Mouse (Mus musculus) kidney, postnatal 10 days (tissue): ENCODE measurements at regions not wholly inside any gene's neighbourhood (a gene's known extent, or its start where the extent isn't known, plus 50 kb on each side); places are given as distances from the start of the nearest gene placed in this dataset.

Source experiments
- DNase-seq: peaks from one replicate; pipeline ENCODE4 v3.0.0; 2021; ENCODE audit warnings: mixed read lengths

GRCm38 (mm10) chr14:45992041-45992869 is 334.3 kb upstream of the Ddhd1 start:
- peak; percentile 19 for DNase-seq

DNA sequence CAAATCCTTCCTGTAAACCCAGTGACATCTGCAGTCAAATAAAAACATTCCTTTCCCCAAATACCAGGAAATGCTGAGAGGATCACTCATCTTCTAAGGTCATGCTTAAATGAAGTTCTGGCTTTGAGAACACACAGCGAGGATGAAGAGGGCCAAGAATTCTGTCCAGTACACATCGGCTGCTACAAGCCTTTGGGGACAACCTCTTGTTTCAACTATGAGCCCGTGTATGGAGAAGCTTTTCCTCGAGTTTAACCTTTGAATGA is 334.9 kb upstream of the Ddhd1 start:
- DNase-seq: no peak

DNA sequence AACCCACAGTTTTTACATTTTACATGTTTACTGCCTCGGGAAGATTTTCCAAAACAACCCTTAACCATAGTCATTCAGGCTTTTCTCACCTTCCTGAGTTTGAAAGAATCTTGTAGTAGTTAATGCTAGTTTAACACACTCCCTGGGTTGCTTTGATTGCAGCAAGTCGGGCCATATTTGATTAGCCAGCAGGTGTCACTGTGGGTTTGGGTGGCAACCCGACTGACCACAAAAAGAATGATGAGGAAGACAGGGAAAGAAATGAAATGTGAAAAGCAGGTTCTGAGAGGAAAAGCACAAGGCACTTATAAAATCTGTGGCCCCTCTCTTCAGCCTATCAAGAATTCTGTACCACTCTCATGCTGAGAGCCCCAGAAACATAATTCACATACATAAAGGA is 335.7 kb upstream of the Ddhd1 start:
- DNase-seq: peak; percentile 88

- peak; percentile 85 for DNase-seq
Observed at GRCm38 (mm10) chr14:45996760-45997159, 338.8 kb upstream of the Ddhd1 start.

GRCm38 (mm10) chr14:46004078-46004477 is 346.1 kb upstream of the Ddhd1 start:
- peak; percentile 33 for DNase-seq

DNA sequence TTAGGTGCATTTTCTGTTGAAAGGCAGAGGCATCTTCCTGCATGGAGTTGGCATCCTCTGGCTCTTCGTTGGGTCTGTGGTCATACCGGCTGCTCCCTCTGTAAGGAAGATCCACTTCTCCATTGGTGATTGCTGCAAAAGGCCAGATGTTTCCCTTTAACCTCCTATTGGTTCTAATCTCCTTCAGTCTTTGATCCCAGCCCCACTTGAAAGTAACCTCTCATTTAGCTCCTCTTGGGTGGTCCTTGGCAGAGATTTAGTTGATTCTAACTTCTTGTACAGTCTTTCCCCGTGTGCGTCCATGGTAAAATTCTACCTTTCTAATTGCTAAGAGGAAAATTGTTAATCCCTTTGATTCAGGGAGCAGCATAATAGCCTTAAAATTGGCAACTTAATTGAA is 347.4 kb upstream of the Ddhd1 start:
- no peak for DNase-seq

- DNase-seq: no peak
Observed at GRCm38 (mm10) chr14:46013232-46013631, 355.3 kb upstream of the Ddhd1 start.

DNA sequence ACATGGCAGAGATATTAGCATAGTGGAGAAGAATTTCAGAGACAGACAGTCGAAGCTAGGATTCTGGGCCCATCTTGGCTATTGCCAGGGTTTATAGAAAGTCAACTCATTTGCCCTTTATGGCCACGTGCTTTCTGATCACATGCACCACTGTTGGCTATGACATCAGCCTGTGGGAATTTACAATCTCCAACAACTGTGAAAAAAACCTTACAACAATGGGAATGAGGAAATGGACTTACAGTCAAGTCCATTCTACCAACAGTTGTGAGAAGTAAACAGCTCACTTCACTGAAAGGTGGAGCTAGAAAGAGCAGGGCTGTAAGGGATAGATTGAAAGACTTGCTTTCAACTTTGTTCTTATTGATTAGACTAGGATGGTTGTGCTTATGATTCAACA is 356.1 kb upstream of the Ddhd1 start:
- no peak for DNase-seq

GRCm38 (mm10) chr14:46015682-46016400 is 357.9 kb upstream of the Ddhd1 start:
- no peak for DNase-seq

DNA sequence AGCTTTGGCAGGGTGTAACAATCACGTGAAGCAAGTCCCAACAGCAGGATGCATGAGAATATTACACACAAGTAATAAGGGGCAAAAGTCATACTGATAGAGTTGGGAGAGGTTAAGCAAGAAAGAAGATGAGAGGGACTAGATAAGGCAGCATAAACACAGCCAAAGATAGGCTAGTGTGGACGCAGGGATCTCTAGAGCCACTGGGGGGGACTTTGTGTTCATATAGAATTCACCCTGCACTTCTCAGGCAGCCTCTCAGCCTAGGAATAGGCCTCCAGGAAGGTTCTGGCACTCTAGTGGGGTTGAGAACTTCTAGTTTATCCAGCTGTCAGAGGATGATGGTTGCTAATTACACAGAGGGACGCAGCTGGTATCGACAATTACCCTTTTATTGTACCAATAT is 358.8 kb upstream of the Ddhd1 start:
- DNase-seq: no peak

DNA sequence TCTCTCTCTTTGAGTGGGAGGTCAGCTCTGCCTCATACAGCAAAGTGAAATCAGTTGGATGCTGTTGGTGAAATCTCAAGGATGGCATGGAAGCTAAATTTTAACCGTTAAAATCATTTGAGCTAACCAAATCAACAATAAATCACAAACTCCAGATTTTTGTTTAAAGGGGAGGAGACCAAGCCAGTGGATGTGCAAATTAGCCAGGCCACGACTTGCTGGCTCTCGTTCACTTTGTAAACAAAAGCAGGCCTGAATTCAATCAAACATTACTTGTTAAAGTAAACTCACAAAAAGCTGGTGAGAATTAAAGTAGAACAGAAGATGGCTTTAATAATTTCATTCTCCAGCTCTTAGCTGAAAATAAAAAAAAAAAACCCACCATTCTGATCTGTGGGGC is 359.3 kb upstream of the Ddhd1 start:
- no peak for DNase-seq

GRCm38 (mm10) chr14:46017976-46018375 is 360.0 kb upstream of the Ddhd1 start:
- no peak for DNase-seq

GRCm38 (mm10) chr14:46019240-46020025 is 359.8 kb upstream of the Gm15217 start:
- peak; percentile 21 for DNase-seq

DNA sequence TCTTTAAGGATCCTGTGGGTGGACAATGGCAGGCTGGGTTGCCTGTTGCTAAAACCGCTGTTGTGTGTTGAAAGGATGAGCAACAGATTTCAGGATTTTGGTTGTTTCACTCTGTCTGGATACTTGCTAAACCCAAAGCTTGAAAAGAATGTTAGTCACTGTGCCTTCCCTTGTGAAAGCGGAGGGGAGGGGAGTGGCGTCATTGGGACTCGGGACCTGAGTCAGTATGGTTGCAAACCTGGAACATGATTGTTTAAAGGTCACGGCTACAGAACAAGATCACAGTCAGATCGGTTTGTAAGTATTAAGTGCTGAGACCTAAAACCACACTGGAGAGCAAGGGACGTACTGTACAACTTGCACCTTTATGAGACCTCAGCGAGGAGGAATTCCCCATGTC is 344.9 kb upstream of the Gm15217 start:
- DNase-seq: no peak

DNA sequence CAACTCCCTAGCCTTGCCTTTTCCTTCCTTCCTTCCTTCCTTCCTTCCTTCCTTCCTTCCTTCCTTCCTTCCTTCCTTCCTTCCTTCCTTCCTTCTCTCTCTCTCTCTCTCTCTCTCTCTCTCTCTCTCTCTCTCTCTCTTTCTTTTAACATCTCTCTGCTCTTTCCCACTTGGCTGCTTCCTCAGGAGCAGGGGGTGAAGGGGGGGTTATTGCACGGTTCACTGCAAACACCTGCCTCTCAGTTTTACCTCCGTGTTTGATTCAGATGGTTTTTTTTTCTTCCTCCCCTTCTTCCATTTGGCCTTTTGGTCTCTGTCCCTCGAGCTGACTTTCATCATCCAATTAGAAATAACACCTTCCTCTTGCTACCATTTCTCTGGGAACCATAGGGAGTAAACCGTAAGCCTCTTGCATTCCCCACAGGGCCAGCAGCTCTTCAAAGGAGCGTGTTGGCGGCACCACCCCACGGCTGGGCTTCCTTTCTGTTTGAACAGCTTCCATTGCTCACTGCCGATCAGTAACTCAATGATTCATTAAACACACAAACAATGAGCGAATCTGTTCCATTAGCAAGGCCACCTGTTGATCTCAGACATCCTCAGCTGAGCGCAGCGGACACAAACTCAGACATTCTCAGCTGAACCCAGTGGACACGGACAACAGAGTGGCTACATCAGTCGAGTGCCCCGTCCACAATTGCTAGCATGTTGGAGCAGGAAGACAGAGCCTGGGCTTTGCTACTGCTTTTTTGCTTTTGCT is 318.4 kb upstream of the Gm15217 start:
- DNase-seq: peak; percentile 22

DNA sequence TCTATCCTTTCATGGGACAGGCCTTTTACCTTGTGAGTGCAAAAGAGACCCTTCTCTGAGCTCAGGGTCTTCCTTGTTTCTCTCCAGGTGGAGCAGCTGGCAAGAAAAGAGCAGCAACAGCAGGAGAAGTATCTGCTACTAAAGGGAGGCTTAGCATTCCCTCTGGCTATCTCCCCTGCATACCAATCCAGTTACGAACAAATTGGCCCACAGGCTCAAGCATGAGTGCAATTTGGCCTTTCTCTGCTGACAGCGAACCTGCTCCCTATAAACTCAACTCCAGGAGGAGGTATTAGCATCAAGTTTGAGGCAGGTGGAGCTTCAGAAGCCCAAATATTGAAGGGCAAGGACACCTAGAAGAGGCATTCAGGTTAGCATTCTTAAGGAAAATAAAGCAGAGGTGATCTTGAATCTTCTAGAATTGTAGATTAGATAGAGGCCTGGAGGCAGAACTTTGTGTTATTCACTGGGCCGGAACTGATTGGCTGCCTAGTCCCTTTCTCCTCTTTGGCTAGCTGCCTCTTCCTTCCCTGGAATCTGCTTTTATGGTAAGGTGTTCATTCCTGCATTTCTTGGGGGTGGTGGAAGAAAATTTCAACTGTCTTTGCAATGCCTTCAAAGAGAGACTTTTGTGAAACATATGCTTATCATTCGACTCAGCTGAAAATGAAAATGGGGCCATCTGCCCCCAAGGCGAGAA is 312.0 kb upstream of the Gm15217 start:
- no peak for DNase-seq

DNA sequence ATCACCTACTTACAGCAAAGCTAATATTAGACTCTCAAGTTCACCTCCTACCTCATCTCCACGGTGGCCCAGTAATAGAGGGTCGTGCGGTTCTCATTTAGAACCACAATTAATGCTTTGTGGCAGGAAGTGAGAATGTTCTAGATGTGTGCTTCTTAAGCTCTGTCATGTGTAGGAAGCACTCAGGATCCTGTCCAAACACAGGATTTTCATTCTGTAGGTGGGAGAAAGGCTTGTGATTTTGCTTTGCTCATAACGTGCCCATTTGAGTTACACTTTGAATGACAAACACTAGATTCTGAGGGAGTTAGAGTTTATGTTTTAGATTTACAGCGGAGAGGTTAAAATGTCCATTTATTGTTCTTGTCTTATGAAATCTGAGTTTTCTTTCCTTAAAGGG is 308.0 kb upstream of the Gm15217 start:
- no peak for DNase-seq

GRCm38 (mm10) chr14:46076738-46077137 is 302.5 kb upstream of the Gm15217 start:
- peak; percentile 39 for DNase-seq

- no peak for DNase-seq
Observed at GRCm38 (mm10) chr14:46077406-46078131, 301.6 kb upstream of the Gm15217 start.

DNA sequence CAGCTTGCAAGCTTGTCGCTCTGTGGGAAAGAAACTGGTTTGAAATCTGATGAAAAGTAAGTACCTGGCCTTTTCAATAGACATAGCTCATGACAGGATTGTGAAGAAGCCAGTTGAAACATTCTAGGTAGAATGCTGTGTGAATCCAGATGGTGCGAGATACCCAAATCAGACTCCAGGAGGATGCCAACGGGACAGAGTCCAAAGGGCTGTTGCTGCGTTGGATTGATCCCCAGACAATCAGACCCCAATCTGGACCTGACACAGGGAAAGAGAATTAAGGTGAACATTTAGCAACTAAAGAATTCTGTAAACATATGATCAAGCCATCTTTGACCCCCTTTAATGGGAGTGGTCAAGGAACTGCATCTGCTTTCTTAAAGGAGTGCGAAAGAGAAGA is 296.6 kb upstream of the Gm15217 start:
- no peak for DNase-seq

GRCm38 (mm10) chr14:46088968-46089691 is 290.1 kb upstream of the Gm15217 start:
- DNase-seq: peak; percentile 13
